Mouse (Mus musculus) c-Kit-positive CD71-positive TER-119-negative erythroid progenitor cells, embryonic 14.5 days (primary cell): ENCODE measurements around the gene Parg.
"Not testable (repeated sequence)": the region's sequence is repeated elsewhere in the genome, so short reads cannot be mapped to it uniquely, and the experiment has no call there.

Source experiments
- DNase-seq: peaks from one replicate; pipeline ENCODE4 v3.0.0-alpha.2; 2013; ENCODE audit warnings: low read depth

The Parg gene

DNA sequence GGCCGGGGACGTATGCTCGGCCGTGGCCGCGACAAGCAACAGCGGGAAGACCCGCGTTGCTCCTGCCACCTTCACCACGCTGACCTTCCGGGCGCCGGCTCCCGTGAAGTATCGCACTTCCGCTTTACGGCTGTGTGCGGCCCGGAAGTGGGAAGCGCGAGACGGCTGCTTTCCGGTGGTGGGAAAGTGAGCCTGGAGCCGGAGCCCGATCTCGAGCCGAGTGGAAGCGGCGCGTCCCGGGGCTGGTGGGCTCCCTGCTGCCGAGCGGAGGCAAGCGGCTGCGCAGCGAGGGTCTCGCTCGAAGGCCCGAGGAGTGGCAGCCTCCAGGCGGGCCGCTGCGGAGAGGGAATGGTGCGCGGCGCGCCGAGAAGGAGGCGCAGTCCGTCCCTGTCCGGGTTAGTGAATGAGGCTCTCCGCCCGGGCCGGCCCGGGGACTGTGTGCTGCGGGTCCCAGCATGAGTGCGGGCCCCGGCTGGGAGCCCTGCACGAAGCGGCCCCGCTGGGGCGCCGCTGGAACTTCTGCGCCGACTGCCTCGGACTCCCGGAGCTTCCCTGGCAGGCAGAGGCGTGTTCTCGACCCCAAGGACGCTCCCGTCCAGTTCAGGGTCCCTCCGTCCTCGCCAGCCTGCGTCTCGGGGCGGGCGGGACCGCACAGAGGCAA, at the start of gene Parg, which contains the start of gene Timm23:
TSS of gene Parg (plus strand) at position 159 of the 661 bp plus-strand sequence.
TSS of gene Timm23 (minus strand) at position 108 of the 661 bp plus-strand sequence.
- peak; percentile 80 for DNase-seq

GRCm38 (mm10) chr14:32152243-32152965, 49.3 kb upstream of the Parg start:
- no peak for DNase-seq

- DNase-seq = no peak
These were observed 48.6 kb upstream of the Parg start for GRCm38 (mm10) chr14:32153156-32153555.

DNA sequence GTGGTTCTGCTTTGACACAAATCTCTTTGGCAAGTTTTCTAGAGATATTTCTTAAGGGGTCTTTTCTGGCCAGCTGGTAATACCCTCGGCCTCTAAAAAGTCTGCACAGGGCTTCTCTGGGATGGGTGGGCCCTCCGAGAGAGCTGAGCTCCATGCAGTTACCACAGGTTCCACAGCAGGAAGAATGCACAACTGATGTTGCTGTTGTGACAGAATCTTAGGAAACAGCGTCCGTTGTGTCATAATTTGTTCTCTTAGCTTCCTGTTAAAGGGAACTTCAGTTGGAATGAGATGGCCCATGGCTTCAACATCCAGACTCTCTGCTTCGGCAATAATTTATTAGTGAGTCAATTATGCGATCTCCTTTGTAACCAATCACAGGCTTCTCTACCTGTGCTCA, 47.0 kb upstream of the Parg start:
- no peak for DNase-seq

DNA sequence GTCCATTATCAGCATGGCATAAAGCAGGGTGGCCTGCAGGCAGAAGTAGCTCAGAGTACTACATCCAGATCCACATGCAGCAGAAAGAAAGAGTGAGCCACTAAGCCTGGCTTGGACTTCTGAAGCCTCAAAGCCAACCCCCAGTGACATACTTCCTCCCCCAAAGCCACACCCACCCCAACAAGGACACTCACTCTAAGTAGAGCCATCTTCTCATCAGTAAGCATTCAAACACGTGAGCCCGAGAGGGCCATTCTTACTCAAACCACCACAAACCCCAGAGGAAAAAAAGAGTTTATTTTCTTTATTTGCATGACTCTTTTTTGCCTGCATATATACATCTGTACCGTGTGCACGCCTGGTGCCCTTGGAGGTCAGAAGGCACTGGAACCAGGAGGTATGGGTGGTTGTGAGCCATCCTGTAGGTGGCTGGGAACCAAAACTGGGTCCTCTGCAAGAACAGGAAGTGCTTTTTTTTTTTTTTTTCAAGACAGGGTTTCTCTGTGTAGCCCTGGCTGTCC, 42.5 kb upstream of the Parg start:
- no peak for DNase-seq

DNA sequence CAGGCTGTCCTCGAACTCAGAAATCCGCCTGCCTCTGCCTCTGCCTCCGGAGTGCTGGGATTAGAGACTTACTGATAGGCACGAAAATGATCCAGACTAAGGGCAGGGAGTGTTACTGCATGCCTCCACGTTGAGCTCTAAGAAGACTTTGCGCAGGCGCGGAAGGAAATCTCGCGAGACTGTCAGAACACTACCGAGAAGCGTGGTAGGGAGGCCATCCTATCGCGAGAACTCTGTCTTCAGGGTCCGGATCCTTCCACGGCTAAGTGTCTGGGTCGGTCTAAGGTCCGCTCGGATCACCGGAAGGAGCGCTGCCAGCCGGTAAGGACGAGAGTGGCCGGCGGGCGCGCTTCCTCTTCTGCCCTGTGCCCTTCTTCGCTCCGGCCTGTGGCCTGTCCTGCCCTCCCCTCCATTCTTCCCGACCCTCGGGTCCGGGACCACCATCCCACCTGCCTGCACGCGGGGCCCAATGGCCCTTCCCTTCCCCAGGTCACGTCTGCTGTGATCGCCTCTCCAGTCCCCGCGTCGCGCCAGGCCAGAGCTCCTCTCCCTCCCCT, 42.0 kb upstream of the Parg start, which contains the start of gene Ncoa4:
TSS of gene Ncoa4 (plus strand) at position 176 of the 557 bp plus-strand sequence.
- DNase-seq = peak; percentile 100

- DNase-seq = no peak
These were observed 41.2 kb upstream of the Parg start for GRCm38 (mm10) chr14:32160563-32160962.

- DNase-seq = no peak
These were observed 40.5 kb upstream of the Parg start for GRCm38 (mm10) chr14:32161090-32161885.

GRCm38 (mm10) chr14:32162231-32162630, 39.5 kb upstream of the Parg start:
- DNase-seq = no peak

GRCm38 (mm10) chr14:32163203-32163888, 38.4 kb upstream of the Parg start:
- no peak for DNase-seq

GRCm38 (mm10) chr14:32164173-32165051, 37.3 kb upstream of the Parg start:
- no peak for DNase-seq

- peak; percentile 63 for DNase-seq
These were observed 36.3 kb upstream of the Parg start for GRCm38 (mm10) chr14:32165278-32166061.

- no peak for DNase-seq
These were observed 35.7 kb upstream of the Parg start for GRCm38 (mm10) chr14:32166062-32166441.

DNA sequence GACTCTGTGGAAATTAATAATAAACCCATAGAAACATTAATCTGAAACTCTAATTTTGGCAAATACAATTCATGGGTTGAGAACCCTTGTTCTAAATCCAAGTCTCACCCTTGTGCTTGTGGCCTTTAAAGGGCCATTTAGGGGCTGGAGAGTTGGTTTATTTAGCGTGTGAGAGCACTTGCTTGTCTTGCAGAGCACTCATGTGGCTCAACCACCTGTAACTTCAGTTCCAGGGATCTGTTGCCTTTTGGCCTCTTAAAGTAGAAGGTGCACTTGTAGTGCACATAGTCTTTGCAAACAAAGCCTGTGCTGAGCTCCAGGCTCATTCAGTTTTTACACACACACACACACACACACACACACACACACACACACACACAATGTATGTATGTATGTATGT, 34.9 kb upstream of the Parg start:
- DNase-seq = no peak

- DNase-seq = no peak
These were observed 34.4 kb upstream of the Parg start for GRCm38 (mm10) chr14:32167326-32167725.

GRCm38 (mm10) chr14:32168653-32169231, 33.0 kb upstream of the Parg start:
- DNase-seq = peak; percentile 84

- DNase-seq = no peak
These were observed 31.6 kb upstream of the Parg start for GRCm38 (mm10) chr14:32170137-32170536.

DNA sequence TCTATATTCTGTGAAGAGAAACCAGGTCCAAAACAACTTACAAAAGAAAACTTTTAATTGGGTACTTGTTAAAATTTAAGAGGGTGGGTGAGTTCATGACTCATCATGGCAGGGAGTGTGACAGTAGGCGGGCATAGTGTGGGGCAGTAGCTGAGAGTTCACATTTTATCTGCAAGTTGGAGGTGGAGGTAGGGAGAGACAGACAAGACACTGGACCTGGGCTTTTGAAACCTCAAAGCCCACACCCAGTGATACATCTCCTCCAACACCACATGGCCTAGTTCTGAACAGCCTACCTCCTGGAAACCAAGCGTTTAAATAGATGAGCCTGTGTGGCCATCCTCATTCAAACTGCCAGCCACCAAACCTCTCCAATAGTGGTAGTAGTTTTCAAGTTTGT, 26.4 kb upstream of the Parg start:
- no peak for DNase-seq

GRCm38 (mm10) chr14:32176590-32176989, 25.2 kb upstream of the Parg start:
- not testable (repeated sequence) for DNase-seq
